Mouse (Mus musculus) kidney, embryonic 16.5 days (tissue): ENCODE measurements around the gene Fcho1. TPM values are rescaled to one million over a fixed set of nuclear protein-coding genes. Genes with fewer than 3 reads are reported as not detected.
A peak's percentile ranks its signal among the peaks of the same experiment; 100 is the strongest.

Experiments used
- ATAC-seq: fragments of 200-750 bp; cut with Nextera tagmentation; 2 replicates; pipeline ENCODE4 v1.8.0; 2017; ENCODE audit warnings: moderate TSS enrichment; ENCODE audit not compliant: low FRiP score, low TSS enrichment
- H3K27ac ChIP-seq: fragments of 300-500 bp; sonication (generic); 2 replicates; pipeline ENCODE4 v1.5.1; 2014; ENCODE audit warnings: low read length
- H3K27me3 ChIP-seq: fragments of 300-500 bp; sonication (generic); 2 replicates; pipeline ENCODE4 v1.6.1; 2014; ENCODE audit warnings: low read length, control low read depth, mixed read lengths; ENCODE audit not compliant: insufficient read depth
- H3K36me3 ChIP-seq: fragments of 300-500 bp; sonication (generic); 2 replicates; pipeline ENCODE4 v1.6.1; 2014; ENCODE audit warnings: low read length, control low read depth, mixed read lengths; ENCODE audit not compliant: insufficient read depth
- H3K4me1 ChIP-seq: fragments of 300-500 bp; sonication (generic); 2 replicates; pipeline ENCODE4 v1.6.1; 2014; ENCODE audit warnings: low read length, control low read depth, mixed read lengths; ENCODE audit not compliant: insufficient read depth
- H3K4me2 ChIP-seq: fragments of 300-500 bp; sonication (generic); replicated peaks from 2 replicates; pipeline ENCODE4 v1.6.1; 2014; ENCODE audit warnings: low read depth, low read length
- H3K4me3 ChIP-seq: fragments of 300-500 bp; sonication (generic); 2 replicates; pipeline ENCODE4 v1.5.1; 2014; ENCODE audit warnings: mild to moderate bottlenecking, low read length
- H3K9ac ChIP-seq: fragments of 300-500 bp; sonication (generic); replicated peaks from 2 replicates; pipeline ENCODE4 v1.6.1; 2014; ENCODE audit warnings: low read length
- H3K9me3 ChIP-seq: fragments of 300-500 bp; sonication (generic); 2 replicates; pipeline ENCODE4 v1.6.1; 2016; ENCODE audit warnings: low read length, control low read depth
- WGBS: fragments of 180-500 bp; shearing (Covaris S2); extraction: QIAGEN DNeasy Blood & Tissue Kit; methylation state at CpG from one replicate; pipeline ENCODE4 v1.1.7; 2014; 5-methylcytosine and 5-hydroxymethylcytosine counted together
- polyA plus RNA-seq: library from polyadenylated mRNA; unstranded; fragments of >200 nt; fragmentation: Nextera tagmentation; extraction: Ambion mirVana; gene quantifications from 2 replicates; pipeline ENCODE4 v1.2.1, GENCODE M21; 2015

Fcho1 gene
- polyA plus RNA-seq, 1 experiment from 2014 or later, result 8.7 TPM

- H3K4me2 ChIP-seq, result no peak overlapping the region
- peaks cover 17% of the 10 kb centered on the region for H3K4me1 ChIP-seq
- no peak for ATAC-seq
- WGBS, result 15% methylated on average over 8 of the region's 8 CpGs
- no peaks in the 10 kb centered on the region for H3K9me3 ChIP-seq
- H3K4me3 ChIP-seq, result no peak overlapping the region
- no peaks in the 10 kb centered on the region for H3K36me3 ChIP-seq
- no peak overlapping the region for H3K27ac ChIP-seq
- peaks cover 100% of the 10 kb centered on the region for H3K27me3 ChIP-seq
- H3K9ac ChIP-seq, result no peak overlapping the region
Observed at GRCm38 (mm10) chr8:71687616-71688015, 37.9 kb downstream of the Fcho1 start.

- Histone ChIP-seq H3K27ac (no peak overlapping the region), H3K4me2 (peak overlapping the region; percentile 48), H3K27me3 (peaks cover 100% of the 10 kb centered on the region), H3K9me3 (no peaks in the 10 kb centered on the region), H3K4me3 (peak overlapping the region; percentile 29), H3K36me3 (no peaks in the 10 kb centered on the region), H3K4me1 (peaks cover 25% of the 10 kb centered on the region), H3K9ac (no peak overlapping the region)
- WGBS, result 7% methylated on average over 23 of the region's 23 CpGs
- ATAC-seq, result peak; percentile 73
Observed at GRCm38 (mm10) chr8:71686143-71686734, 39.3 kb downstream of the Fcho1 start.

GRCm38 (mm10) chr8:71685573-71685972 lies 39.9 kb downstream of the Fcho1 start:
- ATAC-seq, result no peak
- Histone ChIP-seq H3K27me3 (peaks cover 100% of the 10 kb centered on the region), H3K27ac (no peak overlapping the region), H3K9ac (no peak overlapping the region; the same call in 1 of the 2 replicates), H3K4me3 (peak overlapping the region; percentile 29), H3K36me3 (no peaks in the 10 kb centered on the region), H3K4me1 (peaks cover 31% of the 10 kb centered on the region), H3K9me3 (no peaks in the 10 kb centered on the region), H3K4me2 (peak overlapping the region; percentile 48)
- 6% methylated on average over 29 of the region's 29 CpGs for WGBS

- Histone ChIP-seq H3K27ac (no peak overlapping the region), H3K36me3 (no peaks in the 10 kb centered on the region), H3K9ac (no peak overlapping the region), H3K4me2 (no peak overlapping the region), H3K27me3 (peaks cover 100% of the 10 kb centered on the region), H3K4me1 (peaks cover 35% of the 10 kb centered on the region), H3K9me3 (no peaks in the 10 kb centered on the region), H3K4me3 (no peak overlapping the region)
- WGBS, result 23% methylated on average over 10 of the region's 10 CpGs
- no peak for ATAC-seq
Observed at GRCm38 (mm10) chr8:71684701-71685100, 40.8 kb downstream of the Fcho1 start.

- peaks cover 37% of the 10 kb centered on the region for H3K4me1 ChIP-seq
Observed at GRCm38 (mm10) chr8:71682832-71683231, 42.7 kb downstream of the Fcho1 start.

GRCm38 (mm10) chr8:71681369-71681915 lies 44.1 kb downstream of the Fcho1 start:
- no peak overlapping the region for H3K9ac ChIP-seq

More at GRCm38 (mm10) chr8:71682832-71683231, 42.7 kb downstream of the Fcho1 start:
- Histone ChIP-seq H3K4me2 (no peak overlapping the region), H3K4me3 (no peak overlapping the region), H3K27ac (no peak overlapping the region), H3K27me3 (peaks cover 100% of the 10 kb centered on the region), H3K9me3 (no peaks in the 10 kb centered on the region), H3K9ac (no peak overlapping the region), H3K36me3 (no peaks in the 10 kb centered on the region)
- WGBS, result 61% methylated on average over 12 of the region's 12 CpGs
- ATAC-seq, result no peak

GRCm38 (mm10) chr8:71680471-71680870 lies 45.0 kb downstream of the Fcho1 start:
- H3K4me1 ChIP-seq, result peaks cover 26% of the 10 kb centered on the region
- no peak overlapping the region for H3K9ac ChIP-seq
- H3K9me3 ChIP-seq, result no peaks in the 10 kb centered on the region
- peaks cover 87% of the 10 kb centered on the region for H3K27me3 ChIP-seq
- H3K36me3 ChIP-seq, result no peaks in the 10 kb centered on the region
- peak overlapping the region; percentile 27; the same call in 1 of the 2 replicates for H3K4me2 ChIP-seq
- H3K27ac ChIP-seq, result no peak overlapping the region
- ATAC-seq, result no peak
- 5% methylated on average over 21 of the region's 21 CpGs for WGBS
- no peak overlapping the region for H3K4me3 ChIP-seq

More at GRCm38 (mm10) chr8:71681369-71681915, 44.1 kb downstream of the Fcho1 start:
- Histone ChIP-seq H3K36me3 (no peaks in the 10 kb centered on the region), H3K27me3 (peaks cover 93% of the 10 kb centered on the region), H3K4me2 (no peak overlapping the region), H3K9me3 (no peaks in the 10 kb centered on the region), H3K27ac (no peak overlapping the region), H3K4me1 (peaks cover 33% of the 10 kb centered on the region), H3K4me3 (no peak overlapping the region)
- WGBS, result 9% methylated on average over 18 of the region's 18 CpGs
- ATAC-seq, result no peak

- Histone ChIP-seq H3K9me3 (no peaks in the 10 kb centered on the region), H3K27me3 (peaks cover 80% of the 10 kb centered on the region), H3K9ac (no peak overlapping the region), H3K4me2 (peak overlapping the region; percentile 54), H3K36me3 (no peaks in the 10 kb centered on the region), H3K4me3 (peak overlapping the region; percentile 35), H3K27ac (no peak overlapping the region), H3K4me1 (peaks cover 26% of the 10 kb centered on the region)
- WGBS, result 10% methylated on average over 43 of the region's 46 CpGs
- no peak; the same call in 1 of the 2 replicates for ATAC-seq
Observed at GRCm38 (mm10) chr8:71679550-71680168, 45.9 kb downstream of the Fcho1 start.

- H3K27me3 ChIP-seq, result peaks cover 74% of the 10 kb centered on the region
Observed at GRCm38 (mm10) chr8:71679116-71679515, 46.4 kb downstream of the Fcho1 start.

GRCm38 (mm10) chr8:71678216-71678615 lies 47.3 kb downstream of the Fcho1 start:
- peaks cover 65% of the 10 kb centered on the region for H3K27me3 ChIP-seq
- H3K4me2 ChIP-seq, result no peak overlapping the region
- peaks cover 26% of the 10 kb centered on the region for H3K4me1 ChIP-seq
- H3K9ac ChIP-seq, result no peak overlapping the region
- H3K36me3 ChIP-seq, result no peaks in the 10 kb centered on the region
- 57% methylated on average over 4 of the region's 4 CpGs for WGBS
- no peak overlapping the region for H3K27ac ChIP-seq
- no peak overlapping the region for H3K4me3 ChIP-seq
- H3K9me3 ChIP-seq, result no peaks in the 10 kb centered on the region
- no peak for ATAC-seq

More at GRCm38 (mm10) chr8:71679116-71679515, 46.4 kb downstream of the Fcho1 start:
- Histone ChIP-seq H3K9me3 (no peaks in the 10 kb centered on the region), H3K27ac (no peak overlapping the region), H3K36me3 (no peaks in the 10 kb centered on the region), H3K4me2 (peak overlapping the region; percentile 54), H3K4me3 (peak overlapping the region; percentile 35), H3K9ac (no peak overlapping the region; the same call in 1 of the 2 replicates), H3K4me1 (peaks cover 26% of the 10 kb centered on the region)
- WGBS, result 25% methylated on average over 16 of the region's 16 CpGs
- no peak for ATAC-seq
